Mouse (Mus musculus): ENCODE data around the gene Gm27179. TPM values are rescaled to one million over a fixed set of nuclear protein-coding genes. Genes with fewer than 3 reads are reported as not detected.

Gm27179 gene
- polyA plus RNA-seq, 1 experiment from 2014 or later: not detected

Other genes with a start within 250 kb of the Gm27179 start
- gene Synb, start 218.2 kb downstream of the Gm27179 start, polyA plus RNA-seq (2016; fragmentation: Nextera tagmentation; extraction: Ambion mirVana): 0.02 TPM in 1 of 2 replicates, not detected in the other
- not detected in 2 replicates for gene Gm16867, start 9.2 kb downstream of the Gm27179 start, polyA plus RNA-seq (2016; fragmentation: Nextera tagmentation; extraction: Ambion mirVana)
- 8.4 and 9.4 TPM in 2 replicates for gene Entpd4b, start 42.9 kb upstream of the Gm27179 start, polyA plus RNA-seq (2016; fragmentation: Nextera tagmentation; extraction: Ambion mirVana)